Mouse (Mus musculus) heart, embryonic 12.5 days (tissue): Measurements from ENCODE around the gene St3gal3. TPM values are rescaled to one million over a fixed set of nuclear protein-coding genes. Genes with fewer than 3 reads are reported as not detected.
A peak's percentile ranks its signal among the peaks of the same experiment; 100 is the strongest.

Source experiments
- ATAC-seq: fragments of 200-750 bp; cut with Nextera tagmentation; 2 replicates; pipeline ENCODE4 v1.8.0; 2017; ENCODE audit warnings: moderate TSS enrichment, moderate library complexity; ENCODE audit not compliant: insufficient number of reproducible peaks, low FRiP score
- H3K27ac ChIP-seq: fragments of 300-500 bp; sonication (generic); 2 replicates; pipeline ENCODE4 v1.5.1; 2016; ENCODE audit warnings: mild to moderate bottlenecking, moderate library complexity; ENCODE audit not compliant: poor library complexity, severe bottlenecking
- H3K27me3 ChIP-seq: fragments of 300-500 bp; sonication (generic); replicated peaks from 2 replicates; pipeline ENCODE4 v1.6.1; 2016; ENCODE audit warnings: mild to moderate bottlenecking, moderate library complexity
- H3K36me3 ChIP-seq: fragments of 300-500 bp; sonication (generic); 2 replicates; pipeline ENCODE4 v1.6.1; 2016; ENCODE audit warnings: mild to moderate bottlenecking, moderate library complexity
- H3K4me1 ChIP-seq: fragments of 300-500 bp; sonication (generic); replicated peaks from 2 replicates; pipeline ENCODE4 v1.6.1; 2016; ENCODE audit warnings: mild to moderate bottlenecking
- H3K4me2 ChIP-seq: fragments of 300-500 bp; sonication (generic); 2 replicates; pipeline ENCODE4 v1.6.1; 2016; ENCODE audit warnings: mild to moderate bottlenecking, moderate library complexity
- H3K4me3 ChIP-seq: fragments of 300-500 bp; sonication (generic); 2 replicates; pipeline ENCODE4 v1.5.1; 2016; ENCODE audit warnings: mild to moderate bottlenecking
- H3K9ac ChIP-seq: fragments of 300-500 bp; sonication (generic); 2 replicates; pipeline ENCODE4 v1.6.1; 2016; ENCODE audit warnings: mild to moderate bottlenecking, moderate library complexity
- H3K9me3 ChIP-seq: fragments of 300-500 bp; sonication (generic); replicated peaks from 2 replicates; pipeline ENCODE4 v1.6.1; 2016; ENCODE audit warnings: mild to moderate bottlenecking, moderate library complexity
- WGBS: fragments of 180-500 bp; shearing (Covaris S2); methylation state at CpG from one replicate; pipeline ENCODE4 v1.1.7; 2016; 5-methylcytosine and 5-hydroxymethylcytosine counted together
- polyA plus RNA-seq: library from polyadenylated mRNA; unstranded; fragments of >200 nt; fragmentation: Nextera tagmentation; extraction: Ambion mirVana; gene quantifications from 2 replicates; pipeline ENCODE4 v1.2.1, GENCODE M21; 2016

Gene St3gal3
- polyA plus RNA-seq, 1 experiment from 2014 or later: 7.4 TPM

- Histone ChIP-seq H3K36me3 (peaks cover 25% of the 10 kb centered on the region), H3K9me3 (no peaks in the 10 kb centered on the region), H3K4me3 (peak within 1 kb of the TSS; percentile 73), H3K4me1 (peaks cover 48% of the 10 kb centered on the region), H3K27ac (peak within 1 kb of the TSS; percentile 72), H3K4me2 (peak within 1 kb of the TSS; percentile 98), H3K9ac (peak within 1 kb of the TSS; percentile 77), H3K27me3 (no peaks in the 10 kb centered on the region)
- under 1% methylated on average over 61 of the region's 61 CpGs for WGBS
- peak; percentile 93 for ATAC-seq
Measured at GRCm38 (mm10) chr4:117914591-117915442, 219.9 kb downstream of the St3gal3 start, which contains the start of gene Ipo13. Ipo13 (minus strand) TSS chr4:117914999.

- peaks cover 31% of the 10 kb centered on the region for H3K36me3 ChIP-seq
- peak overlapping the region; percentile 98 for H3K4me2 ChIP-seq
- H3K9ac ChIP-seq: peak overlapping the region; percentile 77
- H3K9me3 ChIP-seq: no peaks in the 10 kb centered on the region
- no peak overlapping the region for H3K27ac ChIP-seq
- peaks cover 52% of the 10 kb centered on the region for H3K4me1 ChIP-seq
- no peak for ATAC-seq
- peak overlapping the region; percentile 73 for H3K4me3 ChIP-seq
- H3K27me3 ChIP-seq: no peaks in the 10 kb centered on the region
- 20% methylated on average over 8 of the region's 8 CpGs for WGBS
Measured at GRCm38 (mm10) chr4:117914031-117914430, 220.7 kb downstream of the St3gal3 start.

- Histone ChIP-seq H3K4me1 (peaks cover 50% of the 10 kb centered on the region), H3K9me3 (no peaks in the 10 kb centered on the region), H3K4me2 (peak overlapping the region; percentile 98), H3K27me3 (no peaks in the 10 kb centered on the region), H3K27ac (no peak overlapping the region), H3K36me3 (peaks cover 35% of the 10 kb centered on the region), H3K4me3 (peak overlapping the region; percentile 73), H3K9ac (peak overlapping the region; percentile 77; the same call in 1 of the 2 replicates)
- WGBS: 41% methylated on average over 3 of the region's 3 CpGs
- ATAC-seq: no peak
Measured at GRCm38 (mm10) chr4:117913421-117913820, 221.3 kb downstream of the St3gal3 start.

GRCm38 (mm10) chr4:117912685-117913273, 221.9 kb downstream of the St3gal3 start:
- 0 out of 2 replicates have a peak overlapping the region, but pooled peaks have one; percentile 13 for H3K9ac ChIP-seq
- peaks cover 48% of the 10 kb centered on the region for H3K4me1 ChIP-seq
- WGBS: 64% methylated on average over 7 of the region's 7 CpGs
- no peak for ATAC-seq
- H3K4me3 ChIP-seq: peak overlapping the region; percentile 73; the same call in 1 of the 2 replicates
- H3K9me3 ChIP-seq: no peaks in the 10 kb centered on the region
- peak overlapping the region; percentile 98 for H3K4me2 ChIP-seq
- H3K36me3 ChIP-seq: peaks cover 40% of the 10 kb centered on the region
- H3K27ac ChIP-seq: no peak overlapping the region
- H3K27me3 ChIP-seq: no peaks in the 10 kb centered on the region

GRCm38 (mm10) chr4:117912131-117912561, 222.6 kb downstream of the St3gal3 start:
- Histone ChIP-seq H3K27ac (no peak overlapping the region), H3K4me3 (no peak overlapping the region), H3K9ac (no peak overlapping the region), H3K36me3 (peaks cover 43% of the 10 kb centered on the region), H3K9me3 (no peaks in the 10 kb centered on the region), H3K4me1 (peaks cover 41% of the 10 kb centered on the region), H3K4me2 (no peak overlapping the region), H3K27me3 (no peaks in the 10 kb centered on the region)
- 89% methylated on average over 13 of the region's 13 CpGs for WGBS
- no peak for ATAC-seq

- 79% methylated on average over 8 of the region's 8 CpGs for WGBS
- Histone ChIP-seq H3K36me3 (peaks cover 63% of the 10 kb centered on the region), H3K9me3 (no peaks in the 10 kb centered on the region), H3K9ac (no peak overlapping the region), H3K4me1 (peaks cover 28% of the 10 kb centered on the region), H3K4me2 (no peak overlapping the region), H3K27me3 (no peaks in the 10 kb centered on the region), H3K4me3 (no peak overlapping the region), H3K27ac (no peak overlapping the region)
- no peak for ATAC-seq
Measured at GRCm38 (mm10) chr4:117908834-117909453, 225.8 kb downstream of the St3gal3 start.

- Histone ChIP-seq H3K9me3 (no peaks in the 10 kb centered on the region), H3K9ac (no peak overlapping the region), H3K27me3 (no peaks in the 10 kb centered on the region), H3K4me3 (no peak overlapping the region), H3K27ac (no peak overlapping the region), H3K36me3 (peaks cover 78% of the 10 kb centered on the region), H3K4me2 (no peak overlapping the region), H3K4me1 (peaks cover 14% of the 10 kb centered on the region)
- no peak for ATAC-seq
- WGBS: 85% methylated on average over 3 of the region's 3 CpGs
Measured at GRCm38 (mm10) chr4:117906196-117906595, 228.5 kb downstream of the St3gal3 start.

- no peak overlapping the region for H3K4me3 ChIP-seq
- H3K9me3 ChIP-seq: no peaks in the 10 kb centered on the region
- peaks cover 12% of the 10 kb centered on the region for H3K4me1 ChIP-seq
- ATAC-seq: no peak
- 88% methylated on average over 8 of the region's 8 CpGs for WGBS
- no peak overlapping the region for H3K4me2 ChIP-seq
- no peak overlapping the region for H3K9ac ChIP-seq
- no peaks in the 10 kb centered on the region for H3K27me3 ChIP-seq
- H3K27ac ChIP-seq: no peak overlapping the region
- peaks cover 80% of the 10 kb centered on the region for H3K36me3 ChIP-seq
Measured at GRCm38 (mm10) chr4:117904761-117905160, 230.0 kb downstream of the St3gal3 start.

GRCm38 (mm10) chr4:117904094-117904493, 230.6 kb downstream of the St3gal3 start:
- Histone ChIP-seq H3K27ac (no peak overlapping the region), H3K4me2 (no peak overlapping the region), H3K36me3 (peaks cover 81% of the 10 kb centered on the region), H3K9me3 (no peaks in the 10 kb centered on the region), H3K4me1 (peaks cover 8% of the 10 kb centered on the region), H3K9ac (no peak overlapping the region), H3K4me3 (no peak overlapping the region), H3K27me3 (no peaks in the 10 kb centered on the region)
- no peak for ATAC-seq
- WGBS: 92% methylated on average over 10 of the region's 10 CpGs

GRCm38 (mm10) chr4:117898111-117898510, 236.6 kb downstream of the St3gal3 start:
- Histone ChIP-seq H3K27ac (no peak overlapping the region), H3K36me3 (peaks cover 92% of the 10 kb centered on the region)
- 74% methylated on average over 3 of the region's 3 CpGs for WGBS

GRCm38 (mm10) chr4:117896031-117896430, 238.7 kb downstream of the St3gal3 start:
- H3K27ac ChIP-seq: no peak overlapping the region
- no peak overlapping the region for H3K4me2 ChIP-seq
- no peaks in the 10 kb centered on the region for H3K27me3 ChIP-seq
- H3K9me3 ChIP-seq: no peaks in the 10 kb centered on the region
- ATAC-seq: no peak
- peaks cover 4% of the 10 kb centered on the region for H3K4me1 ChIP-seq
- no peak overlapping the region for H3K4me3 ChIP-seq
- H3K9ac ChIP-seq: no peak overlapping the region
- 88% methylated on average over 6 of the region's 6 CpGs for WGBS
- H3K36me3 ChIP-seq: peaks cover 71% of the 10 kb centered on the region

More at GRCm38 (mm10) chr4:117898111-117898510, 236.6 kb downstream of the St3gal3 start:
- Histone ChIP-seq H3K4me2 (no peak overlapping the region), H3K9ac (no peak overlapping the region), H3K4me3 (no peak overlapping the region), H3K9me3 (no peaks in the 10 kb centered on the region), H3K27me3 (no peaks in the 10 kb centered on the region), H3K4me1 (no peaks in the 10 kb centered on the region)
- ATAC-seq: no peak
